Mouse (Mus musculus) v-Abl transformed pro-B cells (cell line): ENCODE measurements around the gene Gm19345.

Experiments used
- in situ Hi-C, 2 experiments: fragments of 400-800 bp; cut with MboI; formaldehyde crosslinking; loops; one replicate each; pipeline ENCODE4 v1.15.1; 2025; ENCODE audit not compliant: unreplicated experiment in 2 of 2

Gene Gm19345

GRCm38 (mm10) chr7:19824182-19824973 lies 27.4 kb upstream of the Gm19345 start:
- in situ Hi-C loops = no loop called here

GRCm38 (mm10) chr7:19826756-19827155 lies 25.0 kb upstream of the Gm19345 start:
- in situ Hi-C loops = no loop called here

GRCm38 (mm10) chr7:19829694-19830093 lies 22.1 kb upstream of the Gm19345 start:
- in situ Hi-C loops = no loop called here

GRCm38 (mm10) chr7:19830682-19831156 lies 21.1 kb upstream of the Gm19345 start:
- in situ Hi-C loops = no loop called here

- in situ Hi-C loops = no loop called here
Observed at GRCm38 (mm10) chr7:19831837-19832236, 20.0 kb upstream of the Gm19345 start.

GRCm38 (mm10) chr7:19834055-19834454 lies 17.7 kb upstream of the Gm19345 start:
- in situ Hi-C loops = no loop called here

- in situ Hi-C loops = no loop called here
Observed at GRCm38 (mm10) chr7:19836843-19837242, 15.0 kb upstream of the Gm19345 start.

- in situ Hi-C loops = loop anchor here (5.0 kb wide), 1 partner anchor 38 kb away; no protein-coding TSS in a partner anchor
Observed at GRCm38 (mm10) chr7:19840371-19840770, 11.4 kb upstream of the Gm19345 start.

- in situ Hi-C loops = loop anchor here (5.0 kb wide), 1 partner anchor 39 kb away; no protein-coding TSS in a partner anchor
Observed at GRCm38 (mm10) chr7:19840936-19841335, 10.9 kb upstream of the Gm19345 start.

GRCm38 (mm10) chr7:19841686-19842413 lies 10.0 kb upstream of the Gm19345 start:
- in situ Hi-C loops = loop anchor here (5.0 kb wide), 1 partner anchor 40 kb away; no protein-coding TSS in a partner anchor

- in situ Hi-C loops = loop anchor here (5.0 kb wide), 1 partner anchor 41 kb away; no protein-coding TSS in a partner anchor
Observed at GRCm38 (mm10) chr7:19842885-19843504, 8.8 kb upstream of the Gm19345 start.

GRCm38 (mm10) chr7:19843561-19843960 lies 8.2 kb upstream of the Gm19345 start:
- in situ Hi-C loops = loop anchor here (5.0 kb wide), 1 partner anchor 41 kb away; no protein-coding TSS in a partner anchor

- in situ Hi-C loops = loop anchor here (5.0 kb wide), 1 partner anchor 42 kb away; no protein-coding TSS in a partner anchor
Observed at GRCm38 (mm10) chr7:19844521-19845171, 7.2 kb upstream of the Gm19345 start.

GRCm38 (mm10) chr7:19853526-19853925 lies 1.7 kb downstream of the Gm19345 start:
- in situ Hi-C loops = no loop called here

- in situ Hi-C loops = no loop called here
Observed at GRCm38 (mm10) chr7:19855663-19856062, 3.9 kb downstream of the Gm19345 start.

GRCm38 (mm10) chr7:19856283-19856682 lies 4.5 kb downstream of the Gm19345 start:
- in situ Hi-C loops = no loop called here

GRCm38 (mm10) chr7:19859740-19860139 lies 7.9 kb downstream of the Gm19345 start:
- in situ Hi-C loops = loop anchor here in 1 of 2 experiments (10.0 kb wide), 1 partner anchor 455 kb away; the partner anchor contains the start of genes Ckm and Klc3

- in situ Hi-C loops = loop anchor here in 1 of 2 experiments (10.0 kb wide), 1 partner anchor 456 kb away; the partner anchor contains the start of genes Ckm and Klc3
Observed at GRCm38 (mm10) chr7:19861199-19861598, 9.4 kb downstream of the Gm19345 start, which contains the start of gene Ceacam16. Ceacam16 (minus strand) TSS chr7:19861299.

- in situ Hi-C loops = loop anchor here in 1 of 2 experiments (10.0 kb wide), 1 partner anchor 459 kb away; the partner anchor contains the start of genes Ckm and Klc3
Observed at GRCm38 (mm10) chr7:19864241-19864640, 12.4 kb downstream of the Gm19345 start.
